Mouse (Mus musculus) right cerebral cortex, postnatal 36 days (tissue): ENCODE data around the gene Gm20929.
"Not testable (repeated sequence)": the region's sequence is repeated elsewhere in the genome, so short reads cannot be mapped to it uniquely, and the experiment has no call there.

Experiments used
- DNase-seq, 2 experiments: peaks; one replicate each; pipeline ENCODE4 v3.0.0; 2022; ENCODE audit warnings: low spot score in 2 of 2, mixed read lengths in 1 of 2

Gm20929 gene

DNA sequence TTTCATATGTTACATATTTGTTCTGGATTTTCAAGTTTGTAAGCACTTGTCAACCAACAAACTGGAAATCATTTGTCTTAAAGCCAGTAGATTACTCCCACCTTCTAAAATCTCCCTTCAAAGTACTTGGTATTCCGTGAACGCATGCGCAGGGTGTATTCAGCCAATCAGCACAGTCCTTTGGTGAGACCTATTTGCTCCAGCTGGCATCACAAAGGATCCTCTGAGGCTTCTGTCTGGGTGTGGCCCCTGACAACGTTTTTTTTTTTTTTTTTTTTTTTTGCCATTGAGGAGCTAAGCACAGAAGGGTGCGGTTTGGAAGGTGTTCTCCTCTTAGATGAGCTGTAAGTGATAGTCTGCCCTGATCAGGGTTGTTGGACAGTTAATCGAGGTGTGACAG is at the start of gene Gm20929:
Gm20929 (plus strand) TSS at position 301 of the 400 bp plus-strand sequence.
- not testable (repeated sequence) for DNase-seq
